Mouse (Mus musculus): ENCODE results near the gene BC030867.

BC030867 gene

GRCm38 (mm10) chr11:102221243-102221953 lies 27.3 kb upstream of the BC030867 start:
- no peak for DNase-seq (ENCODE audit: low spot score)

- no peak for DNase-seq (ENCODE audit: low spot score)
Observed at GRCm38 (mm10) chr11:102221954-102222351, 26.7 kb upstream of the BC030867 start.

GRCm38 (mm10) chr11:102223166-102223565 lies 25.5 kb upstream of the BC030867 start:
- no peak for DNase-seq (ENCODE audit: low spot score)

- no peak for DNase-seq (ENCODE audit: low spot score)
Observed at GRCm38 (mm10) chr11:102224686-102225085, 24.0 kb upstream of the BC030867 start.

GRCm38 (mm10) chr11:102225221-102225620 lies 23.5 kb upstream of the BC030867 start:
- DNase-seq (ENCODE audit: low spot score): peak; percentile 62

- no peak for DNase-seq (ENCODE audit: low spot score)
Observed at GRCm38 (mm10) chr11:102226067-102226978, 22.4 kb upstream of the BC030867 start.

- DNase-seq (ENCODE audit: low spot score): no peak
Observed at GRCm38 (mm10) chr11:102227270-102228190, 21.2 kb upstream of the BC030867 start.

GRCm38 (mm10) chr11:102228191-102228545 lies 20.5 kb upstream of the BC030867 start:
- DNase-seq (ENCODE audit: low spot score): no peak

- no peak for DNase-seq (ENCODE audit: low spot score)
Observed at GRCm38 (mm10) chr11:102228646-102229268, 19.9 kb upstream of the BC030867 start.

- DNase-seq (ENCODE audit: low spot score): no peak
Observed at GRCm38 (mm10) chr11:102229331-102229953, 19.2 kb upstream of the BC030867 start.

GRCm38 (mm10) chr11:102230006-102230741 lies 18.5 kb upstream of the BC030867 start, which contains the start of gene Hdac5:
Gene Hdac5, minus strand, starts transcription at chr11:102230166.
- peak; percentile 99 for DNase-seq (ENCODE audit: low spot score)

- no peak for DNase-seq (ENCODE audit: low spot score)
Observed at GRCm38 (mm10) chr11:102236022-102236421, 12.7 kb upstream of the BC030867 start.

- no peak for DNase-seq (ENCODE audit: low spot score)
Observed at GRCm38 (mm10) chr11:102240636-102241035, 8.0 kb upstream of the BC030867 start.

GRCm38 (mm10) chr11:102241246-102241645 lies 7.4 kb upstream of the BC030867 start:
- DNase-seq (ENCODE audit: low spot score): no peak

- no peak for DNase-seq (ENCODE audit: low spot score)
Observed at GRCm38 (mm10) chr11:102241874-102242273, 6.8 kb upstream of the BC030867 start.

- peak; percentile 44 for DNase-seq (ENCODE audit: low spot score)
Observed at GRCm38 (mm10) chr11:102244926-102245449, 3.7 kb upstream of the BC030867 start.

- DNase-seq (ENCODE audit: low spot score): no peak
Observed at GRCm38 (mm10) chr11:102245581-102246272, 3.0 kb upstream of the BC030867 start.

- DNase-seq (ENCODE audit: low spot score): no peak
Observed at GRCm38 (mm10) chr11:102246273-102246635, 2.4 kb upstream of the BC030867 start.

- no peak for DNase-seq (ENCODE audit: low spot score)
Observed at GRCm38 (mm10) chr11:102246871-102247270, 1.8 kb upstream of the BC030867 start.
